Mouse (Mus musculus) heart, postnatal 0 days (tissue): ENCODE measurements at regions not wholly inside any gene's neighbourhood (a gene's known extent, or its start where the extent isn't known, plus 50 kb on each side); places are given as distances from the start of the nearest gene placed in this dataset.
A peak's percentile ranks its signal among the peaks of the same experiment; 100 is the strongest.

ENCODE experiments used
- ATAC-seq: fragments of 200-750 bp; cut with Nextera tagmentation; 2 replicates; pipeline ENCODE4 v1.8.0; 2017; ENCODE audit warnings: low read depth, moderate number of reproducible peaks, moderate library complexity; ENCODE audit not compliant: insufficient read depth
- DNase-seq: peaks from one replicate; pipeline ENCODE4 v3.0.0-alpha.2; 2016; ENCODE audit warnings: low spot score
- H3K27ac ChIP-seq: fragments of 300-500 bp; sonication (generic); 2 replicates; pipeline ENCODE4 v1.5.1; 2014; ENCODE audit warnings: low read depth, mild to moderate bottlenecking
- H3K27me3 ChIP-seq: fragments of 300-500 bp; sonication (generic); 2 replicates; pipeline ENCODE4 v1.6.1; 2014; ENCODE audit warnings: low read length, mixed read lengths; ENCODE audit not compliant: control insufficient read depth, insufficient read depth
- H3K36me3 ChIP-seq: fragments of 300-500 bp; sonication (generic); replicated peaks from 2 replicates; pipeline ENCODE4 v1.6.1; 2014; ENCODE audit warnings: low read length, mixed read lengths; ENCODE audit not compliant: control insufficient read depth, insufficient read depth
- H3K4me1 ChIP-seq: fragments of 300-500 bp; sonication (generic); 2 replicates; pipeline ENCODE4 v1.6.1; 2014; ENCODE audit warnings: antibody characterized with exemption; ENCODE audit not compliant: control insufficient read depth, insufficient read depth
- H3K4me2 ChIP-seq: fragments of 300-500 bp; sonication (generic); 2 replicates; pipeline ENCODE4 v1.6.1; 2014; ENCODE audit warnings: low read depth, mild to moderate bottlenecking, low read length, moderate library complexity
- H3K4me3 ChIP-seq: fragments of 300-500 bp; sonication (generic); 2 replicates; pipeline ENCODE4 v1.5.1; 2014; ENCODE audit warnings: low read depth, low read length
- H3K9ac ChIP-seq: fragments of 300-500 bp; sonication (generic); replicated peaks from 2 replicates; pipeline ENCODE4 v1.6.1; 2014; ENCODE audit warnings: low read depth, low read length, mixed read lengths
- H3K9me3 ChIP-seq: fragments of 300-500 bp; sonication (generic); replicated peaks from 2 replicates; pipeline ENCODE4 v1.6.1; 2016; ENCODE audit warnings: low read length; ENCODE audit not compliant: control insufficient read depth
- CTCF ChIP-seq: IDR thresholded peaks from 2 replicates; pipeline ENCODE4 v1.5.1; 2016; ENCODE audit warnings: antibody characterized with exemption, control low read depth, low read depth
- EP300 ChIP-seq: IDR thresholded peaks from 2 replicates; pipeline ENCODE4 v1.6.1; 2016; ENCODE audit warnings: antibody characterized with exemption, low read depth
- WGBS: fragments of 180-500 bp; shearing (Covaris S2); extraction: QIAGEN DNeasy Blood & Tissue Kit; methylation state at CpG from one replicate; pipeline ENCODE4 v1.1.7; 2014; 5-methylcytosine and 5-hydroxymethylcytosine counted together

DNA sequence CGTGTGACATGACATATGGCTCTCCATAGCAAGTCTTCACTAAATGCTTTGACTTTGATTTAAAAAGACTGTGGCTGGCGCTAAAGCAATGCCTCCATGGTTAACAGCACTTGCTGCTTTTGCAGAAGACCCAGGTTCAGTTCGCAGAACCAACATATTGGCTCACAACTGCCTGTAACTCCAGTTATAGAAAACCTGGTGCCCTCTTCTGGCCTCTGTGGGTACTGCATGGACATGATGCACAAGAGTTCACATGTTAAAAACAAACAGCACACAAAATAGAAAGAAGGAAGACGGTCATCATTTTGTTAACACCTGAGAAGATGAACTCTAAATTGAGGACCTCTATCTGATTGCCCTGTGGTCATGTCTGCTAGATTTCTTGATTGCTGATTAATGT, 423.8 kb downstream of the Rwdd3 start:
- H3K4me3 ChIP-seq = no peak overlapping the region
- no peaks in the 10 kb centered on the region for H3K4me1 ChIP-seq
- H3K4me2 ChIP-seq = no peak overlapping the region
- H3K9ac ChIP-seq = no peak overlapping the region
- DNase-seq = no peak
- no peaks in the 10 kb centered on the region for H3K27me3 ChIP-seq
- no peaks in the 10 kb centered on the region for H3K36me3 ChIP-seq
- no peak overlapping the region for H3K27ac ChIP-seq
- no peak for ATAC-seq
- no peaks in the 10 kb centered on the region for H3K9me3 ChIP-seq
- TF ChIP-seq EP300 (no peak), CTCF (peak; percentile 18; the same call in 1 of the 2 replicates)
- WGBS = 79% methylated on average over 4 of the region's 4 CpGs

- Histone ChIP-seq H3K27ac (no peak overlapping the region), H3K4me2 (no peak overlapping the region), H3K4me3 (no peak overlapping the region), H3K9me3 (no peaks in the 10 kb centered on the region), H3K9ac (no peak overlapping the region), H3K4me1 (no peaks in the 10 kb centered on the region), H3K36me3 (no peaks in the 10 kb centered on the region), H3K27me3 (no peaks in the 10 kb centered on the region)
- ATAC-seq (no peak), DNase-seq (no peak)
- TF ChIP-seq EP300 (no peak), CTCF (no peak)
- WGBS = 87% methylated on average over 6 of the region's 6 CpGs
Observed at GRCm38 (mm10) chr3:120733332-120733731, 438.2 kb downstream of the Rwdd3 start.

GRCm38 (mm10) chr3:120732391-120732790, 439.1 kb downstream of the Rwdd3 start:
- H3K27ac ChIP-seq = no peak overlapping the region
- H3K9me3 ChIP-seq = no peaks in the 10 kb centered on the region
- H3K9ac ChIP-seq = no peak overlapping the region
- DNase-seq = no peak
- ATAC-seq = no peak
- H3K4me3 ChIP-seq = no peak overlapping the region
- no peak for TF ChIP-seq CTCF
- no peak for TF ChIP-seq EP300
- H3K36me3 ChIP-seq = no peaks in the 10 kb centered on the region
- WGBS = 89% methylated on average over 8 of the region's 8 CpGs
- H3K4me1 ChIP-seq = no peaks in the 10 kb centered on the region
- no peaks in the 10 kb centered on the region for H3K27me3 ChIP-seq
- H3K4me2 ChIP-seq = no peak overlapping the region

- no peak overlapping the region for H3K9ac ChIP-seq
- no peaks in the 10 kb centered on the region for H3K36me3 ChIP-seq
- H3K9me3 ChIP-seq = no peaks in the 10 kb centered on the region
- H3K4me1 ChIP-seq = no peaks in the 10 kb centered on the region
- no peak overlapping the region for H3K27ac ChIP-seq
- TF ChIP-seq EP300 = no peak
- no peak for TF ChIP-seq CTCF
- DNase-seq = no peak
- H3K4me3 ChIP-seq = no peak overlapping the region
- WGBS = 75% methylated on average over 9 of the region's 9 CpGs
- no peak overlapping the region for H3K4me2 ChIP-seq
- no peaks in the 10 kb centered on the region for H3K27me3 ChIP-seq
- ATAC-seq = no peak
Observed at GRCm38 (mm10) chr3:120731287-120731686, 440.2 kb downstream of the Rwdd3 start.

- H3K36me3 ChIP-seq = no peaks in the 10 kb centered on the region
- no peak for TF ChIP-seq EP300
- no peak for TF ChIP-seq CTCF
Observed at GRCm38 (mm10) chr3:120730225-120730624, 441.3 kb downstream of the Rwdd3 start.

GRCm38 (mm10) chr3:120729671-120730070, 441.8 kb downstream of the Rwdd3 start:
- Histone ChIP-seq H3K9ac (no peak overlapping the region), H3K27me3 (no peaks in the 10 kb centered on the region), H3K27ac (no peak overlapping the region), H3K36me3 (no peaks in the 10 kb centered on the region), H3K4me3 (no peak overlapping the region), H3K4me2 (no peak overlapping the region), H3K4me1 (no peaks in the 10 kb centered on the region), H3K9me3 (no peaks in the 10 kb centered on the region)
- DNase-seq (no peak), ATAC-seq (no peak)
- no peak for TF ChIP-seq EP300
- no peak for TF ChIP-seq CTCF
- WGBS = 58% methylated on average over 5 of the region's 5 CpGs

More at GRCm38 (mm10) chr3:120730225-120730624, 441.3 kb downstream of the Rwdd3 start:
- no peak for DNase-seq
- Histone ChIP-seq H3K9me3 (no peaks in the 10 kb centered on the region), H3K4me2 (no peak overlapping the region), H3K4me3 (no peak overlapping the region), H3K27ac (no peak overlapping the region), H3K9ac (no peak overlapping the region), H3K4me1 (no peaks in the 10 kb centered on the region), H3K27me3 (no peaks in the 10 kb centered on the region)
- 69% methylated on average over 4 of the region's 4 CpGs for WGBS
- ATAC-seq = no peak
